Mouse (Mus musculus): ENCODE measurements around the gene Olfr600.

DNA sequence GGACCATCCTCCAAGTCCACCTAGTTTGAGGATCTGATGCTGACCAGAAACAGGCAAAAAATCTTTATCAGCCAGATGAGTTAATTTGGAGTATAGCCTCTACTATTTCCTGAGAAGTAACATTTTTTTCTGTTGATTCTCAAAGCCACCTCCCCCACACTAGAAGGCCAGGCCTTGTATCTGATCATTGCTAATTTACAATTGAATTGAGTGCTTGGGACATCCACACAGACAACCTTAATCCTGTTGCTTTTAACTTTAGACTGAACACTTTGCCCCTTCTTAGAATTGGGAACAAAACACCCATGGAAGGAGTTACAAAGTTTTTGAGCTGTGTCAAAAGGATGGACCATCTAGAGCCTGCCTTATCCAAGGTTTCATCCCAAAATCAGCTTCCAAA lies 48.3 kb upstream of the Olfr600 start:
- TF ChIP-seq POLR2A (IDR thresholded peaks at IDR 0.05; ENCODE audit: borderline replicate concordance, insufficient read depth, low read length) (no peak), CTCF (IDR thresholded peaks at IDR 0.05; ENCODE audit: borderline replicate concordance, insufficient read depth, low read depth, low read length) (no peak)
